ENCODE assay signal across 7 mouse cellular contexts in genomic region chr14:75753206-75753605, GRCm38 (mm10). TPM values are rescaled to one million over a fixed set of nuclear protein-coding genes. Genes with fewer than 3 reads are reported as not detected.
A peak's percentile ranks its signal among the peaks of the same experiment; 100 is the strongest.
DNase-seq lines count a peak whose midpoint lies in the region; ATAC-seq lines count a peak whose summit lies in the region.

No protein-coding gene starts in this region.

- H3K36me3 ChIP-seq in forebrain, embryonic 14.5 days (ENCODE audit: control insufficient read depth, insufficient read depth, low read length), result peaks cover 5% of the 10 kb centered on the region; the same call in 1 of the 2 replicates
- 0 out of 2 replicates have a peak, but pooled peaks cover 5% of the 10 kb centered on the region for H3K36me3 ChIP-seq in liver, embryonic 12.5 days

- ATAC-seq in forebrain, embryonic 14.5 days, result no peak
- no peak for ATAC-seq in liver, embryonic 12.5 days

- peak overlapping the region; percentile 90 for H3K4me2 ChIP-seq in forebrain, embryonic 14.5 days (ENCODE audit: low read length)
- peak overlapping the region; percentile 88 for H3K4me2 ChIP-seq in liver, embryonic 12.5 days

- peaks cover 6% of the 10 kb centered on the region; the same call in 1 of the 2 replicates for H3K27me3 ChIP-seq in forebrain, embryonic 14.5 days (replicated peaks; ENCODE audit: control insufficient read depth, insufficient read depth, low read length)
- H3K27me3 ChIP-seq in liver, embryonic 12.5 days (replicated peaks), result peaks cover 8% of the 10 kb centered on the region; the same call in 1 of the 2 replicates

- peaks cover 23% of the 10 kb centered on the region for H3K4me1 ChIP-seq in forebrain, embryonic 14.5 days (ENCODE audit: control insufficient read depth, insufficient read depth, low read length)
- peaks cover 50% of the 10 kb centered on the region for H3K4me1 ChIP-seq in liver, embryonic 12.5 days

- peak overlapping the region; percentile 92 for H3K9ac ChIP-seq in forebrain, embryonic 14.5 days (ENCODE audit: low read length)
- peak overlapping the region; percentile 95 for H3K9ac ChIP-seq in liver, embryonic 12.5 days

- WGBS in forebrain, embryonic 14.5 days, result 71% methylated on average over 8 of the region's 8 CpGs
- WGBS in liver, embryonic 12.5 days (ENCODE audit: insufficient replicate concordance), result 47% methylated on average over 8 of the region's 8 CpGs

- DNase-seq in 416B (ENCODE audit: low read depth), result peak; percentile 15
- peak; percentile 17 for DNase-seq in A20 (ENCODE audit: low read depth, low spot score)
- DNase-seq in forebrain, embryonic 14.5 days (ENCODE audit: low spot score), result no peak
- no peak for DNase-seq in ovary, postnatal 14 days (ENCODE audit: low spot score)
- no peak for DNase-seq in right cerebral cortex, postnatal 14 days
- DNase-seq in cerebellum, adult 11 months, result no peak

- H3K4me3 ChIP-seq in forebrain, embryonic 14.5 days (ENCODE audit: low read depth, low read length), result peak overlapping the region; percentile 90
- H3K4me3 ChIP-seq in liver, embryonic 12.5 days, result peak overlapping the region; percentile 95

- no peak overlapping the region for H3K27ac ChIP-seq in forebrain, embryonic 14.5 days (ENCODE audit: low read depth, low read length)
- H3K27ac ChIP-seq in liver, embryonic 12.5 days, result peak overlapping the region; percentile 92; the same call in 1 of the 2 replicates

- no peaks in the 10 kb centered on the region for H3K9me3 ChIP-seq in forebrain, embryonic 14.5 days (replicated peaks; ENCODE audit: control insufficient read depth, low read length)
- no peaks in the 10 kb centered on the region for H3K9me3 ChIP-seq in liver, embryonic 12.5 days (replicated peaks)

RNA-seq across cellular contexts. Expression of gene Cog3, which starts 1.1 kb away (rescaled TPM):
- 22.5 and 23.4 TPM in 2 replicates for polyA plus RNA-seq in forebrain, embryonic 14.5 days (2014; fragmentation: Nextera tagmentation; extraction: Ambion mirVana)
- polyA plus RNA-seq in liver, embryonic 12.5 days (2016; fragmentation: Nextera tagmentation; extraction: Ambion mirVana), result 11.7 and 12.1 TPM in 2 replicates

RNA-seq across cellular contexts. Expression of gene Slc25a30, which starts 33.6 kb away (rescaled TPM):
- 10.0 and 11.6 TPM in 2 replicates for polyA plus RNA-seq in forebrain, embryonic 14.5 days (2014; fragmentation: Nextera tagmentation; extraction: Ambion mirVana)
- 3.0 and 3.3 TPM in 2 replicates for polyA plus RNA-seq in liver, embryonic 12.5 days (2016; fragmentation: Nextera tagmentation; extraction: Ambion mirVana)

Comparison
In these comparisons a context has a peak if more than half of its experiments do, and no peak if none do; other contexts are left out.
1. DNase-seq: peak in 416B (single experiment) and A20 (single experiment); none in forebrain, embryonic 14.5 days (single experiment), ovary, postnatal 14 days (single experiment), right cerebral cortex, postnatal 14 days (single experiment) and cerebellum, adult 11 months (single experiment).